Mouse (Mus musculus) fat pad, adult 2 months (tissue): ENCODE results near the gene Nxf2.
"Not testable (repeated sequence)": the region's sequence is repeated elsewhere in the genome, so short reads cannot be mapped to it uniquely, and the experiment has no call there.

Experiments
- DNase-seq: peaks from one replicate; pipeline ENCODE4 v3.0.0-alpha.2; 2011; ENCODE audit warnings: low read depth, low spot score; ENCODE audit errors: extremely low read depth

Gene Nxf2

GRCm38 (mm10) chrX:134964546-134964945 is at the start of gene Nxf2:
TSS of gene Nxf2 (minus strand) at chrX:134964754.
- no peak for DNase-seq

DNA sequence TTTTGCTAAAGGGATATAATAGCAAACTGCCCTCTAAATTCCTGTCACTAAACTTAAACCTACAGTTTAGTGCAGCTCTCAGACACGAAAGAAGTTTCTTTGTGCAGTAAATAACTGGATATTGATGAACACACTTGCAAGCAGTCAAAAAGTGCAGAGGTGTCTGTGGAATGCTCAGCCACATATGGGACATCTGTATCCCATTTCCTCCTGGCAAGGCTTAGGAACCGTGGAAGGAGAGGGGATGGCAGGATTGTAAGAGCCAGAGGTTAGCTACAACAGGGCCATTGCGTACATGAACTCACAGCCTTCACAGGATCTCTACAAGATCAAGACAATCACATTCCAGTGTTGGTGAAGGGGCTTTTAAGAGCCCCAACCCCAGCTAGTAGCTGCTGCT is 46.8 kb upstream of the Nxf2 start:
- no peak for DNase-seq

DNA sequence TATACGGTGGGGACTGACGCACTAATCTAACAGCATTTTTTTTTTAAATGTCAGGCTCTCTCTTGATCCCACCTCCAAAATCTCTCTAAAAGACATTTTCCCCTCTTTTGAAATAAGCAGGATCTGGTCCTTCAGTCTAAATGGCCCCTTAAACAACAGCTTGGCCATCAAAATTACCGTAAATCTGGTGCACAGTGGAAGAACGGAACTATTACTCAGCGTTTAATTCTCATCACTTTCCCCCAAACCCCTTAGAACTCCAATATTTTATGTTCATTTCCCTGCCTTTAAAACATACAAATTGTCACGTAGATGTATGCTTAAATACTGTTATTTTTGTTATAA is 44.9 kb upstream of the Nxf2 start:
- DNase-seq: no peak

- peak; percentile 13 for DNase-seq
Observed at GRCm38 (mm10) chrX:135008720-135009470, 44.3 kb upstream of the Nxf2 start, which contains the start of gene Zmat1. TSS of gene Zmat1 (minus strand) at chrX:135009209.

DNA sequence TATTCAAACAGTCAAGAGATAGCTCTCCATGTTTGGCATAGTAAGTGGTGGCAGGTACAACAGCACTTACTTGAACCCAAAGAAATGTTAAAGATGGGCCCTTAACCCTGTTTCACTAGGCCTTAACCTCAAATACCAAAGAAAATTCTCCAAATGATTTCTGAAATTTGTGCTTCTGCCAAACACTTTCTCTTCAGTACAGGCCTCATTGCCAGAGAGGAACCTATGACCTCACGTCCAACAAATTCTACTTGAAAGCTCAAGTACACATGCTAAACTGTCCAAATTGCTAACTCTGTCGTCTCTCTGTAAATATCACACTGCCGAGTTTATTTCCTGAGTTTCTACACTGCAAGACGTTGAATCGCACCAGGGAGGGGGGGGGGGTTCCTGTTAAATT is 43.5 kb upstream of the Nxf2 start:
- DNase-seq: no peak

DNA sequence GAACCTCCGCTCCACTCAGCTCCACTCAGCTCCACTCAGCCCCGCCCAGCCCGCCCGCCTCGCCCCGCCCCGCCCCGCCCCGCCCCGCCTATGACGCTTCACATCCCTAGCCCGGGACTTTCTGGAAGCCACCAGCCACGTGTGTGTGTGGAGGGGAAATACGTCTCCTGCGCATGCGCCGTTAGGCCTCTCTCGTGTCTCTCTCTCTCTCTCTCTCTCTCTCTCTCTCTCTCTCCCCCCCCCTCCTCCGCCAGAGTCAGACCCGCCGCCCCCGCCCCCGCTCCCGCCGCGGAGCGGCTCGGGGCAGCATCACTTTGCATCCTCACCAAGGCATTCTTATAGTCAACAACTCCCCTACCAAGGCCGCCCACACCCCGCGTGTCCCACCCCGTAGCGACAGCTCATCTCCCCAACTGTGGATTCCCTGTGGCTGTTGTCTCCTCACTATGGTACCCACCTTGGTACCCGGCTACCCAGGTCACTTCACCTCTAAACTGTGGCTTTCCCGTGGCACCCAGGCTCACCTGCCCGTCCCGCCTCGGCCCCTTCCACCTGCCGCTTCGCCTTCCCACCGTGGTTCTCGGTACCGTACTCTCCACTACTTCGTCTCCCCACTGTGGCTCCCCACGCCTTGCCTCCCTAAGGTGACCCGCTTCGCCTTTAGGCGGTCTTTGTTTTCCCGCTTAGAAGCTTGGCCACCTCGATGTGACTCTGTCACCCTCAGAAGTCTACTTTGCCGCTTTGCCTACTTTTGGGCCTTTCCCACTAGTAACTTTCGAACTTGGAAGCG is 1.1 kb downstream of the Nxf2 start:
- no peak for DNase-seq

- no peak for DNase-seq
Observed at GRCm38 (mm10) chrX:134930361-134930760, 34.2 kb downstream of the Nxf2 start.

DNA sequence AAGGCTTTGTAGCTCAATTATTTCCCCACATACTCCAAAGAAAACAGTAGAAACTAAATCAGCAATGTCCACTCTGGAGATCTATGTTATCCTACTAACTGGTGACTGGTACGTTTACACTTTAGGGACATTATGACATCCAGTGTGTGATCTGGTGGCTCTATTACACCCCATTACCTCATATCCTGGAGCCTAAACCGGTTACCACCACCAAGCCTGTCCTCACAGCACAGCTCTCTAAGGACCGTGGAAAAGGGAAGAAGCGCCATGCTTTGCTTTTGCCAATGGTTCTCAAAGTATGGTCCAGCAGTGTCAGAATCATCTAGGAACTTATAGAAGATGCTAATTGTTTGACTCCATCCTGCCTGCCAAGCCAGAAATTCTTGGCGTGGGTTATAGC is 34.6 kb downstream of the Nxf2 start:
- no peak for DNase-seq

GRCm38 (mm10) chrX:134925058-134925457 is 39.5 kb downstream of the Nxf2 start:
- DNase-seq: no peak

DNA sequence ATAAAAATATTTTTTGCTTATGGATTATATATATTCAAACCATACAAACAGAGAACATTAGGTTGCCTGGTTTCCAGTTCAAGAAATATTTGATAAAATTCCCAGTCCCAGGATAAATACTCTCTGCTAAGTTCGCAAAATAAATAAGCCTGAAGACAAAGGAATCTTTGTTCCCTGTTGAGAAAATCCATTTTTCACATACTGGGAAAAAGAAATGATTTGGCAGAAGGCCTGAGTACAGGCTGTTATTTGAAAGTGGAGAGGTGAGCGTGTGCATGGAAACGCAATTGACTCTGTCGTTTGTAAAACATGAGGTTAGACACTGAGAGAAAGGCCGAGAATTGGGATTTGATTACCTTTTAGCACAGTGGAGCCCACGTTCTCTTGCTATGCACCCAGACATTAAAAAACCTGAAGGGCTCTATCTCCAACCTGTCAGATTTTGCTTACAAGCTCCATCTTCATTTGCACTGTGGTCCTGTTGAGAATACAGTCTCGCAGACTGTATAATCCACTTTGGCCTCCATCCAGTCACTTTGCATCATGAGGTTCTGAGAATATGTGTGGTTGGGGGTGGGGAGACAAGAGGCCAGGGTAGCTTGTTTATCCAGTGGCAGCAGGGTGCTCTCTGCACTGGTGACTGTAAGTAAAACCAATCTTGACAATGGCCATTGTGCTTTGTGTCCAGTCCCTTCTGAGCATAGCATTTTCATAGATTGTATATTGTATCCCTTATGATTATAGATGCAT is 40.7 kb downstream of the Nxf2 start:
- DNase-seq: no peak

- DNase-seq: no peak
Observed at GRCm38 (mm10) chrX:134919220-134919619, 45.3 kb downstream of the Nxf2 start.

DNA sequence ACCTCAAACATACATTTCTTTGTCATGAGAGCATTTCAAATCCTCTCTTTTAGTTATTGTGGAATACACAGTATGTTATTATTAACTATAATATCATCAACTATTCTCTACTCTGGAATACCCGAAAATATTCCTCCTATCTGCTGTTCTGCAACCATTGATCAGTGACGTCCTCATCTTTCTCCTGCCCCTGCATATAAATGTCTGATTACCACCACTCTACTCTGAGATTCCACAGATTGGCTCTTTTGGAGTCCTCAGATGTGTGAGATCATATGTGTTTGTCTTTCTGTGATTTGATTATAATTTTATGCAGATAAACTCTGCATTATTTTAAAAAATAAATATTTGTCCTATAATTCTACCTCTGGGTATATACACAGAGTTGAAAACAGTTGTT is 48.8 kb downstream of the Nxf2 start:
- DNase-seq: no peak

DNA sequence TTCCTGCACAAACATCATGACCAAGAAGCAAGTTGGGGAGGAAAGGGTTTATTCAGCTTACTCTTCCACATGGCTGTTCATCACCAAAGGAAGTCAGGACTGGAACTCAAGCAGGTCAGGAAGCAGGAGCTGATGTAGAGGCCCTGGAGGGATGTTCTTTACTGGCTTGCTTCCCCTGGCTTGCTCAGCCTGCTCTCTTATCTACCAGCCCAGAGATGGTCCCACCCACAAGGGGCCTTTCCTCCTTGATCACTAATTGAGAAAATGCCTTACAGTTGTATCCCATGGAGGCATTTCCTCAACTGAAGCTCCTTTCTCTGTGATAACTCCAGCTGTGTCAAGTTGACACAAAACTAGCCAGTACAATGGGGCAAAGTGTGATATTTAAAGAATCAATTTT is 49.2 kb downstream of the Nxf2 start:
- not testable (repeated sequence) for DNase-seq

DNA sequence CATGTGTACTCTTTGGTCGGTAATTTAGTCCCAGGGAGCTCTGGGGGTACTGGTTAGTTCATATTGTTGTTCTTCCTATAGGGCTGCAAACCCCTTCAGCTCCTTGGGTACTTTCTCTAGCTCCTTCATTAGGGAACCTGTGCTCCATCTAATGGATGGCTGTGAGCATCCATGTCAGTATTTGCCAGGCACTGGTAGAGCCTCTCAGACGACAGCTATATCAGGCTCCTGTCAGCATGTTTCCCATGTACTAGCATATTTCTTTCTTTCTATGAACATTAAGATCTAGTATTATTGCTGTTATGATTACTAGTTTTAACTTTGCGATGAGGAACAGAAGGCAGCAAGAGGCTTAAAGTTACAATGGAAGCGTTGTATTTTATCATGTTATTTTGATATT is 49.7 kb downstream of the Nxf2 start:
- no peak for DNase-seq

DNA sequence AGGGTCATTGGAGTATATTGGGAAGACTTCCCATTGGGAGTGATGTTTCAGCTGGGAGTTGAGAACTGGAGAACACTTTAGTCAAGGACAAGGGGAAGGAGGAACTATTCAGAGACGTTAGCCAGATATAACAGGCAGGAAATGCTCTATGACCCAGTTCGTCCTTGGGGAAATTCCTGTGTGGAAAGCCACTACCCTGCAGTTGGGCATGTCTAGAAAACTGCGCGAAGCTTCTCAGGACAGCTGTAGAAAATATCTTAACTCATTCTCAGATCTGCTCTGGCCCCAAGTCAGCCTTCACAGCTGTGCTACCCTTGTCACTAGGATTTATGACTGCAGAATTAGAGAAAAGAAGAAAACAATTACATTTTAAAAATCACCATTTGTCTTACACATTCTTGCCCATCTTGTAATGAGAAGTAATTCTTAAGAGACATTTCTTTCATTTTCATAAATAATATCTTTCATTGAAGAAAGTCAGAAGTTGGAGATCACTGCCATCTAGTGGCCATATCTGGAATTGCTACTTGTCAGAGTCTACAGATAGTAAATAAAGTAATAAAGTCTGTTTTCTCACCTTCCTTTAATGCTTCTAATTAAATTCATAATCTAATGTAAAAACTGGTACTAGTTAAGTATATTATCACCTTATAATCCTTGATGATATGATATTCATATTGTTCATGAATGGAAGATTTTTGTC is 51.2 kb downstream of the Nxf2 start:
- DNase-seq: no peak

- no peak for DNase-seq
Observed at GRCm38 (mm10) chrX:134912805-134913204, 51.7 kb downstream of the Nxf2 start.

- DNase-seq: no peak
Observed at GRCm38 (mm10) chrX:134910345-134910744, 54.2 kb downstream of the Nxf2 start.
